Mouse (Mus musculus) heart, postnatal 0 days (tissue): Measurements from ENCODE around the gene Gm10961.

ENCODE experiments used
- CTCF ChIP-seq: IDR thresholded peaks from 2 replicates; pipeline ENCODE4 v1.5.1; 2016; ENCODE audit warnings: antibody characterized with exemption, control low read depth, low read depth
- EP300 ChIP-seq: IDR thresholded peaks from 2 replicates; pipeline ENCODE4 v1.6.1; 2016; ENCODE audit warnings: antibody characterized with exemption, low read depth

- TF ChIP-seq CTCF = no peak
- TF ChIP-seq EP300 = no peak
Measured at GRCm38 (mm10) chr3:107646947-107647346, 15.8 kb downstream of the Gm10961 start.
